18 mouse cellular contexts compared by ENCODE assay signal in genomic region chr14:121654977-121655376, GRCm38 (mm10).
DNase-seq lines count a peak whose midpoint lies in the region; ATAC-seq and TF ChIP-seq lines count a peak whose summit lies in the region.
"Had no signal": no experiment of that assay in that cellular context is flagged by ENCODE, and none has a peak within 500 bp of the region (broad histone marks: within the 10 kb centered on the region; RNA-seq: fewer than 3 reads in every experiment).

No protein-coding gene starts in this region.

- no peaks in the 10 kb centered on the region for H3K9me3 ChIP-seq in limb, embryonic 15.5 days
- H3K9me3 ChIP-seq in limb, embryonic 10.5 days (replicated peaks) = no peaks in the 10 kb centered on the region
- H3K9me3 ChIP-seq in intestine, embryonic 16.5 days (ENCODE audit: control insufficient read depth, low read length) = no peaks in the 10 kb centered on the region
- no peaks in the 10 kb centered on the region for H3K9me3 ChIP-seq in forebrain, embryonic 14.5 days (replicated peaks; ENCODE audit: control insufficient read depth, low read length)
- H3K9me3 ChIP-seq: embryonic facial prominence, embryonic 13.5 days; forebrain, embryonic 10.5 days; hindbrain, embryonic 12.5 days had no signal

- H3K36me3 ChIP-seq in limb, embryonic 15.5 days = peaks cover 3% of the 10 kb centered on the region; the same call in 1 of the 2 replicates
- H3K36me3 ChIP-seq in limb, embryonic 10.5 days = no peaks in the 10 kb centered on the region
- peaks cover 8% of the 10 kb centered on the region; the same call in 1 of the 2 replicates for H3K36me3 ChIP-seq in intestine, embryonic 16.5 days (ENCODE audit: control insufficient read depth, insufficient read depth, low read length)
- H3K36me3 ChIP-seq in forebrain, embryonic 14.5 days (ENCODE audit: control insufficient read depth, insufficient read depth, low read length) = no peaks in the 10 kb centered on the region
- H3K36me3 ChIP-seq: embryonic facial prominence, embryonic 13.5 days; hindbrain, embryonic 12.5 days had no signal

- intact Hi-C loops in gastrocnemius, adult 2 months (cut with DNase I) = no loop called here
- intact Hi-C loops in gastrocnemius, postnatal 14 days (cut with DNase I; ENCODE audit: low total_unique reads) = no loop called here

- H3K9ac ChIP-seq in limb, embryonic 15.5 days = no peak overlapping the region
- 0 out of 2 replicates have a peak overlapping the region, but pooled peaks have one; percentile 0 for H3K9ac ChIP-seq in intestine, embryonic 16.5 days (ENCODE audit: low read depth, low read length)
- no peak overlapping the region for H3K9ac ChIP-seq in forebrain, embryonic 14.5 days (ENCODE audit: low read length)
- H3K9ac ChIP-seq: embryonic facial prominence, embryonic 13.5 days; hindbrain, embryonic 12.5 days had no signal

- no peaks in the 10 kb centered on the region for H3K27me3 ChIP-seq in limb, embryonic 15.5 days
- H3K27me3 ChIP-seq in limb, embryonic 10.5 days (ENCODE audit: low read depth, poor library complexity, severe bottlenecking) = no peaks in the 10 kb centered on the region
- H3K27me3 ChIP-seq in intestine, embryonic 16.5 days (replicated peaks; ENCODE audit: control insufficient read depth, insufficient read depth, low read length) = no peaks in the 10 kb centered on the region
- no peaks in the 10 kb centered on the region for H3K27me3 ChIP-seq in forebrain, embryonic 14.5 days (replicated peaks; ENCODE audit: control insufficient read depth, insufficient read depth, low read length)
- H3K27me3 ChIP-seq: CH12.LX; embryonic facial prominence, embryonic 13.5 days; hindbrain, embryonic 12.5 days had no signal

- no peak overlapping the region for H3K4me2 ChIP-seq in limb, embryonic 15.5 days
- H3K4me2 ChIP-seq in intestine, embryonic 16.5 days (ENCODE audit: low read depth, low read length) = no peak overlapping the region
- no peak overlapping the region for H3K4me2 ChIP-seq in forebrain, embryonic 14.5 days (ENCODE audit: low read length)
- H3K4me2 ChIP-seq: embryonic facial prominence, embryonic 13.5 days; hindbrain, embryonic 12.5 days had no signal

- no peak for ATAC-seq in limb, embryonic 15.5 days (ENCODE audit: insufficient number of reproducible peaks, low FRiP score, low TSS enrichment, low read depth)
- ATAC-seq in intestine, embryonic 16.5 days = no peak
- no peak for ATAC-seq in forebrain, embryonic 14.5 days

- peaks cover 13% of the 10 kb centered on the region; the same call in 1 of the 2 replicates for H3K4me1 ChIP-seq in limb, embryonic 15.5 days
- H3K4me1 ChIP-seq in limb, embryonic 10.5 days = peaks cover 30% of the 10 kb centered on the region
- H3K4me1 ChIP-seq in brown adipose tissue, adult 24 weeks (ENCODE audit: control insufficient read depth, insufficient read depth, insufficient read length, low read length) = peaks cover 13% of the 10 kb centered on the region
- peaks cover 13% of the 10 kb centered on the region for H3K4me1 ChIP-seq in intestine, embryonic 16.5 days (ENCODE audit: control insufficient read depth, insufficient read depth, low read length)
- no peaks in the 10 kb centered on the region for H3K4me1 ChIP-seq in forebrain, embryonic 14.5 days (ENCODE audit: control insufficient read depth, insufficient read depth, low read length)
- H3K4me1 ChIP-seq: forebrain, embryonic 10.5 days had no signal

- H3K4me3 ChIP-seq in gastrocnemius, adult 2 months = no peak overlapping the region
- H3K4me3 ChIP-seq in limb, embryonic 15.5 days = no peak overlapping the region
- no peak overlapping the region for H3K4me3 ChIP-seq in limb, embryonic 10.5 days
- no peak overlapping the region for H3K4me3 ChIP-seq in brown adipose tissue, adult 24 weeks (ENCODE audit: insufficient read depth, low read depth, low read length)
- no peak overlapping the region for H3K4me3 ChIP-seq in intestine, embryonic 16.5 days (ENCODE audit: low read length)
- H3K4me3 ChIP-seq in forebrain, embryonic 14.5 days (ENCODE audit: low read depth, low read length) = no peak overlapping the region
- H3K4me3 ChIP-seq: embryonic facial prominence, embryonic 13.5 days; forebrain, embryonic 10.5 days; hindbrain, embryonic 12.5 days; megakaryocyte, embryonic 14.5 days; myocyte had no signal

- no peak for DNase-seq in gastrocnemius, adult 2 months
- DNase-seq in gastrocnemius, postnatal 14 days = no peak
- DNase-seq in limb, embryonic 10.5 days (ENCODE audit: low spot score) = no peak
- no peak for DNase-seq in forebrain, embryonic 14.5 days (ENCODE audit: low spot score)
- DNase-seq: cerebellum, adult 9-11 months; heart, postnatal 10 days; lung, adult 2 months; midbrain, embryonic 14.5 days; spleen, adult 18-20 months had no signal

- 55% methylated on average over 2 of the region's 2 CpGs for WGBS in limb, embryonic 15.5 days
- WGBS in limb, embryonic 10.5 days = 74% methylated on average over 2 of the region's 2 CpGs
- 52% methylated on average over 2 of the region's 2 CpGs for WGBS in intestine, embryonic 16.5 days
- 72% methylated on average over 2 of the region's 2 CpGs for WGBS in forebrain, embryonic 14.5 days

- no peak for TF ChIP-seq CTCF in gastrocnemius, adult 2 months (IDR thresholded peaks at IDR 0.05)

- H3K27ac ChIP-seq in gastrocnemius, adult 2 months = peak overlapping the region; percentile 64
- H3K27ac ChIP-seq in limb, embryonic 15.5 days = 0 out of 2 replicates have a peak overlapping the region, but pooled peaks have one; percentile 22
- H3K27ac ChIP-seq in limb, embryonic 10.5 days = no peak overlapping the region
- H3K27ac ChIP-seq in brown adipose tissue, adult 24 weeks (replicated peaks; ENCODE audit: low read depth, low read length) = 0 out of 2 replicates have a peak overlapping the region, but pooled peaks have one; percentile 42
- peak overlapping the region; percentile 69 for H3K27ac ChIP-seq in intestine, embryonic 16.5 days (ENCODE audit: low read length)
- H3K27ac ChIP-seq in forebrain, embryonic 14.5 days (ENCODE audit: low read depth, low read length) = no peak overlapping the region
- H3K27ac ChIP-seq: embryonic facial prominence, embryonic 13.5 days; forebrain, embryonic 10.5 days; hindbrain, embryonic 12.5 days had no signal

Comparison
In these comparisons a context has a peak if more than half of its experiments do, and no peak if none do; other contexts are left out.
1. H3K27ac ChIP-seq: peak in gastrocnemius, adult 2 months (single experiment), limb, embryonic 15.5 days (single experiment), brown adipose tissue, adult 24 weeks (single experiment) and intestine, embryonic 16.5 days (single experiment); none in limb, embryonic 10.5 days (single experiment) and forebrain, embryonic 14.5 days (single experiment).